Mouse (Mus musculus): Measurements from ENCODE around the gene Syt7.

DNA sequence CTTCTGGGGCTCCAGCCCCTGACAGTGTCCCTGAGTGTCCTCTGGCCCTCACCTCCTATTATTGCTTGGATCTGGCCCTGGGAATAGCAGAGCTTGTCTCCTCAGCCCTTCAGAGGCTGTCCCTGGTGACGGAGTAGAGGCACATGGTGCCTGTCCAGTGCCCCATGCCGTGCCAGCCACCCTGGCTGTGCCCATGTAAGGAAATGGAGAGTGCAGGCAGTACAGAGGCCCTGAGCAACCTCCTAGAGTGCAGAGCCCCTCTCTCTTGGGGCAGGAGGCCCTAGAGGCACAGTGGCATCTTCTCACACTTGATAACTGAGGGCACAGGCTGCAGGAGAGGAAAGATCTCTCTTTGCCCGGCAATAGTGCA is 66.5 kb downstream of the Syt7 start:
- TF ChIP-seq POLR2A (IDR thresholded peaks at IDR 0.05; ENCODE audit: control insufficient read depth, low read depth, low read length) (no peak; the same call in 1 of the 2 replicates), CTCF (IDR thresholded peaks at IDR 0.05; ENCODE audit: control insufficient read depth, insufficient read depth, insufficient replicate concordance, low read depth, low read length) (no peak)
